Mouse (Mus musculus) embryonic fibroblast, embryonic 13.5 days (primary cell): ENCODE data around the gene Nubp2.

Experiments used
- CTCF ChIP-seq: IDR thresholded peaks from 2 replicates; pipeline ENCODE4 v1.5.1; 2011; ENCODE audit warnings: mild to moderate bottlenecking, control low read depth, low read length, moderate library complexity, borderline replicate concordance; ENCODE audit not compliant: insufficient read depth
- POLR2A ChIP-seq: IDR thresholded peaks from 2 replicates; pipeline ENCODE4 v1.6.1; 2011; ENCODE audit warnings: low read depth, mild to moderate bottlenecking, control low read depth, low read length, moderate library complexity

GRCm38 (mm10) chr17:24913984-24914383 is 27.8 kb upstream of the Nubp2 start:
- TF ChIP-seq POLR2A (no peak), CTCF (no peak)
